Mouse (Mus musculus): Measurements from ENCODE around the gene Nrtn. TPM values are rescaled to one million over a fixed set of nuclear protein-coding genes. Genes with fewer than 3 reads are reported as not detected.

Gene Nrtn
- polyA plus RNA-seq, 1 experiment from 2014 or later: 20.6 TPM

DNA sequence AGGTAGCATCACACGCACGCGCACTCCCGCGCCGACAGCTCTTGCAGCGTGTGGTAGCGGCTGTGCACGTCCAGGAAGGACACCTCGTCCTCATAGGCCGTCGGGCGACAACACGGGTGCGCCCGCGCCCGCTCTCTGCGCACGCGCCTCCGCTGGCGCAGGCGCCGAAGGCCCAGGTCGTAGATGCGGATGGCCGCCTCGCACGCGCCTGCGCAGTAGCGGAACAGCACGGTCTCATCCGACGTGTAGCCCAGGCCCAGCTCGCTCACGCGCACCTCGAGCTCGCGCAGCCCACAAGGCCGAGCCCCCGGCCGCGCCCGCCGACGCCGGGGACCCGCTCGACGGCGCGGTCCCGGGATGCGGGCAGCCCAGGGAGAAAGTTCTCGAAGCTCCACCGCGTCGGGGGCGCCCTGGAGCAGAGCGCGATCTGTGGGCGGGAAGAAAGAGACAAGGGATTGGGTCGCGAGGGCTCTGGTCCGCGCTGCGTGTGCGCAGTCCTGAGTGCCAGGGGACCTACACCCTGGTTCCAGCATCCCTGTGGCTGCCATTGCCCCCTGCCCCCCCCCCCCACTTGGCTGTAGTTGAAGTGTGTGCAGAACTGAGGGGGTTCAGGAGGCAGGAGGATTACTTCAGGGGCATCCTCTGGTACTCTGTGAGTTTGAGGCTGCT lies 5.8 kb downstream of the Nrtn start:
- TF ChIP-seq CTCF (IDR thresholded peaks at IDR 0.05; ENCODE audit: low read depth): no peak
- no peaks in the 10 kb centered on the region; the same call in 1 of the 2 replicates for H3K36me3 ChIP-seq (ENCODE audit: control insufficient read depth, insufficient read depth)
- peaks cover 8% of the 10 kb centered on the region; the same call in 1 of the 2 replicates for H3K27me3 ChIP-seq (replicated peaks; ENCODE audit: control insufficient read depth, insufficient read depth, low read length)
- peak; percentile 39; the same call in 1 of the 2 replicates for ATAC-seq
- no peak overlapping the region for H3K27ac ChIP-seq (ENCODE audit: low read depth, low read length)
- WGBS: 36% methylated on average over 70 of the region's 71 CpGs
- no peaks in the 10 kb centered on the region for H3K9me3 ChIP-seq (ENCODE audit: control insufficient read depth)
- peak overlapping the region; percentile 44 for H3K4me2 ChIP-seq (replicated peaks; ENCODE audit: low read depth)
- no peaks in the 10 kb centered on the region for H3K4me1 ChIP-seq (replicated peaks; ENCODE audit: control insufficient read depth, insufficient read depth, low read length)
- no peak overlapping the region for H3K9ac ChIP-seq (ENCODE audit: low read depth, low read length)
- H3K4me3 ChIP-seq (ENCODE audit: low read depth, low read length): 0 out of 2 replicates have a peak overlapping the region, but pooled peaks have one; percentile 20

DNA sequence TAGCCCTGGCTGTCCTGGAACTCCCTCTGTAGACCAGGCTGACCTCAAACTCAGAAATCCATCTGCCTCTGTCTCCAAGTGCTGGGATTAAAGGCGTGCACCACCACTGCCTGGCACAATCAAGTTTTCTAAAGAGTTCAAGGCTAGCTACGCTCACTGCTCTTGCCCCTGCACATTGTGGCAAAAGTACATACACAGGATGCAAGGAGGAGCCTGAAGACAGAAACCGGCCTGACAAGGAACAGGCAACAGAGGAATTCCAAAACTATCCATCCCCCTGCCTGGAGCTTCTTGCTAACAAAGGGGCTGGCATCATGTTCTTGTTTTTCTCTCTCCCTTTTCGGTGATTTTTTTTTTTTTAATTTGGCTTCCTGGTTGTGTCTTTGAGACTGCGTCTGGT lies 13.2 kb downstream of the Nrtn start:
- Histone ChIP-seq H3K36me3 (ENCODE audit: control insufficient read depth, insufficient read depth) (no peaks in the 10 kb centered on the region), H3K4me1 (replicated peaks; ENCODE audit: control insufficient read depth, insufficient read depth, low read length) (no peaks in the 10 kb centered on the region), H3K27me3 (replicated peaks; ENCODE audit: control insufficient read depth, insufficient read depth, low read length) (no peaks in the 10 kb centered on the region), H3K9me3 (ENCODE audit: control insufficient read depth) (no peaks in the 10 kb centered on the region), H3K4me3 (ENCODE audit: low read depth, low read length) (no peak overlapping the region), H3K27ac (ENCODE audit: low read depth, low read length) (no peak overlapping the region), H3K4me2 (replicated peaks; ENCODE audit: low read depth) (no peak overlapping the region), H3K9ac (ENCODE audit: low read depth, low read length) (no peak overlapping the region)
- no peak for ATAC-seq
- 35% methylated on average over 5 of the region's 5 CpGs for WGBS
- no peak for TF ChIP-seq CTCF (IDR thresholded peaks at IDR 0.05; ENCODE audit: low read depth)

DNA sequence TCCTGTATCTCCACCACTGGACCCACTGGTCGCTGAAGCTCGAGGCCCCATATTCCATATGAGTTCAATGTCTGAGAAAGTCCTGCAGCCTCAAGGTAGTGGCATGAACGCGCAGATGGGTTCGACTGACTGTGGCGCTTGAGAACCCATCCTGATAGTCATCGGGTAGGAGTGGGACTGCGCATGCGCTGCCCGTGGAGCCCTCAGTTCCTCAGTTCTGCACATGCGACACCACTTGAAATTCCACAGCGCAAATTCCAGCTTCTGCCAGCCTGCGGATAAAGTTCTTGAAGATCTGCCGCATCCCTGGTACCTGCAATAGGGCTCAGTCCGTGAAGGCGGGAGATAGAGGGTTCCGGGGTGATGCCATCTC lies 16.6 kb downstream of the Nrtn start:
- no peaks in the 10 kb centered on the region for H3K4me1 ChIP-seq (replicated peaks; ENCODE audit: control insufficient read depth, insufficient read depth, low read length)
- ATAC-seq: no peak
- H3K27ac ChIP-seq (ENCODE audit: low read depth, low read length): no peak overlapping the region
- H3K9me3 ChIP-seq (ENCODE audit: control insufficient read depth): no peaks in the 10 kb centered on the region
- 75% methylated on average over 17 of the region's 17 CpGs for WGBS
- H3K9ac ChIP-seq (ENCODE audit: low read depth, low read length): no peak overlapping the region
- no peak for TF ChIP-seq CTCF (IDR thresholded peaks at IDR 0.05; ENCODE audit: low read depth)
- no peak overlapping the region for H3K4me2 ChIP-seq (replicated peaks; ENCODE audit: low read depth)
- no peak overlapping the region for H3K4me3 ChIP-seq (ENCODE audit: low read depth, low read length)
- no peaks in the 10 kb centered on the region for H3K36me3 ChIP-seq (ENCODE audit: control insufficient read depth, insufficient read depth)
- no peaks in the 10 kb centered on the region; the same call in 1 of the 2 replicates for H3K27me3 ChIP-seq (replicated peaks; ENCODE audit: control insufficient read depth, insufficient read depth, low read length)

DNA sequence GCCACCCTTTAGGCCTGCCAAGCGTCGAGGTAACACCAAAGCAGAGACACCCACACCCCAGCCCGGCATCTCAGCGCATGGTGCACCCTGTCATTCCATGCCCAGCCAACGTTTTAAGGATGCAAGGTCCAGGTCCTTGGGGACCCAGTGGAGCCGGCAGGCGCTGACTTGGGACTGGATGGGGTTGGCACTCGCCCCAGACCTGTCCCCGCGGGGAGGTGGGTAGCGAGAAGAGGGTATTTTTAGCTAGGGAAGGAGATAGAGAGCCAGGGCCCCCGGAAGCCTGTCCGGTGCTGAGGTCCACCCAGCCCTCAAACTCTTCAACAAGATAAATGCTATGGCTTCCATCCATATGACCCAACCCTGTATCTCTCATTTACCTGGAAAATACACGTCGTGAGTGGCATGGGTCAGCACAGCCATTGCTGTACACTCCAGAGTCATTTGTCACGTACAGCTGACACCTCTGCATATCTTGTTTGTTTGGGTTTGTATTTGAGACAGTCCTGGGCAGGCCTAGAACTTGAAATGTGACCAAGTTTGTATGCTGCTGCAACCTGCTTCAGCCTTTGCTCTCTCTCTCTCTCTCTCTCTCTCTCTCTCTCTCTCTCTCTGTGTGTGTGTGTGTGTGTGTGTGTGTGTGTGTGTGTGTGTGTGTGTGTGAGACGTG lies 17.1 kb downstream of the Nrtn start:
- TF ChIP-seq CTCF (IDR thresholded peaks at IDR 0.05; ENCODE audit: low read depth): no peak
- ATAC-seq: no peak

DNA sequence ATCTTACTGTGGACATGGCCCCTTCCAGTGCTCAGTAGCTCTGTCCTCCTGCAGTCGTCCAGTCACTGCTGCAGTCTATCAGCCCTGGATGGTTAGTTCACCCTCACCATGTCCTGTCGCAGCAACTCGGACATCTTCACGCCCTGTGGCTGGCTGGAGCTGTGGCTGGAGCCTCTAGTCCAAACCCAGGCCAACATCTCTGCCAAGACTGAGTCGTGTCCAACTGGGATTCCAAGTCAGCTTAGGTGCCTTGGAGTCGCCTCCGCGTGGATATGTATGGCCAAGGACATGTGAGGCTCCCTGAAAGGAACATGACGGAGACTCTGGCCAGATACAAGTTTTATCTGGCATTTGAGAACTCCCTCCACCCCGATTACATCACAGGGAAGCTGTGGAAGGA lies 19.1 kb downstream of the Nrtn start:
- no peak for ATAC-seq
- TF ChIP-seq CTCF (IDR thresholded peaks at IDR 0.05; ENCODE audit: low read depth): no peak
- Histone ChIP-seq H3K27ac (ENCODE audit: low read depth, low read length) (no peak overlapping the region), H3K27me3 (replicated peaks; ENCODE audit: control insufficient read depth, insufficient read depth, low read length) (no peaks in the 10 kb centered on the region; the same call in 1 of the 2 replicates), H3K4me3 (ENCODE audit: low read depth, low read length) (no peak overlapping the region), H3K9me3 (ENCODE audit: control insufficient read depth) (no peaks in the 10 kb centered on the region), H3K36me3 (ENCODE audit: control insufficient read depth, insufficient read depth) (no peaks in the 10 kb centered on the region), H3K9ac (ENCODE audit: low read depth, low read length) (no peak overlapping the region), H3K4me1 (replicated peaks; ENCODE audit: control insufficient read depth, insufficient read depth, low read length) (no peaks in the 10 kb centered on the region), H3K4me2 (replicated peaks; ENCODE audit: low read depth) (no peak overlapping the region)
- 78% methylated on average over 10 of the region's 10 CpGs for WGBS

More for the DNA sequence above, 17.1 kb downstream of the Nrtn start:
- Histone ChIP-seq H3K4me2 (replicated peaks; ENCODE audit: low read depth) (no peak overlapping the region), H3K9ac (ENCODE audit: low read depth, low read length) (no peak overlapping the region), H3K9me3 (ENCODE audit: control insufficient read depth) (no peaks in the 10 kb centered on the region), H3K4me1 (replicated peaks; ENCODE audit: control insufficient read depth, insufficient read depth, low read length) (no peaks in the 10 kb centered on the region), H3K27ac (ENCODE audit: low read depth, low read length) (no peak overlapping the region), H3K36me3 (ENCODE audit: control insufficient read depth, insufficient read depth) (no peaks in the 10 kb centered on the region), H3K27me3 (replicated peaks; ENCODE audit: control insufficient read depth, insufficient read depth, low read length) (no peaks in the 10 kb centered on the region; the same call in 1 of the 2 replicates), H3K4me3 (ENCODE audit: low read depth, low read length) (no peak overlapping the region)
- WGBS: 75% methylated on average over 17 of the region's 17 CpGs

DNA sequence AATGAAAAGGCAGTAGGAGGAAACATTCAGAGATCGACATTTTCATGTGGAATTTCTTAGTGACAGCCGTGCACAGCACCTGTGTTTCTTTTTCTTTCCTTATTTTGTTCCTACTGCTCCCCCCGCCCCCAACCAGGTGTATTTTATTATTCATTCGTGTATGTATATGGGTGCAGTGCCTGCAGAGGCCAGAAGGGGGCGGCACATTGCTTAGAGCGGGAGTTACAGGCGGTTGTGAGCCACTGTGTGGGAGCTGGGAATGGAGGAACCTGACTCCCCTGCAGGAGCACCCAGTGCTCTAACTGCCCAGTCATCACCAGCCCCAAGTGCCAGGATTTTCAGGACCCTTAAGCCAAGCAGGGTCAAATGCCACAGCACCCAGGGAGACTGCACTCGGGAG lies 20.8 kb downstream of the Nrtn start:
- no peak overlapping the region for H3K9ac ChIP-seq (ENCODE audit: low read depth, low read length)
- WGBS: 46% methylated on average over 8 of the region's 8 CpGs

More for the DNA sequence above, 20.8 kb downstream of the Nrtn start:
- H3K9me3 ChIP-seq (ENCODE audit: control insufficient read depth): no peaks in the 10 kb centered on the region
- H3K36me3 ChIP-seq (ENCODE audit: control insufficient read depth, insufficient read depth): no peaks in the 10 kb centered on the region
- no peaks in the 10 kb centered on the region for H3K4me1 ChIP-seq (replicated peaks; ENCODE audit: control insufficient read depth, insufficient read depth, low read length)
- no peaks in the 10 kb centered on the region; the same call in 1 of the 2 replicates for H3K27me3 ChIP-seq (replicated peaks; ENCODE audit: control insufficient read depth, insufficient read depth, low read length)
- no peak overlapping the region for H3K4me3 ChIP-seq (ENCODE audit: low read depth, low read length)
- no peak overlapping the region for H3K4me2 ChIP-seq (replicated peaks; ENCODE audit: low read depth)
- TF ChIP-seq CTCF (IDR thresholded peaks at IDR 0.05; ENCODE audit: low read depth): peak; percentile 50
- H3K27ac ChIP-seq (ENCODE audit: low read depth, low read length): no peak overlapping the region
- no peak for ATAC-seq

All from intestine, postnatal 0 days (tissue).